Mouse (Mus musculus): ENCODE measurements around the gene Dnah11. TPM values are rescaled to one million over a fixed set of nuclear protein-coding genes. Genes with fewer than 3 reads are reported as not detected.

Gene Dnah11
- polyA plus RNA-seq, 1 experiment = not detected

DNA sequence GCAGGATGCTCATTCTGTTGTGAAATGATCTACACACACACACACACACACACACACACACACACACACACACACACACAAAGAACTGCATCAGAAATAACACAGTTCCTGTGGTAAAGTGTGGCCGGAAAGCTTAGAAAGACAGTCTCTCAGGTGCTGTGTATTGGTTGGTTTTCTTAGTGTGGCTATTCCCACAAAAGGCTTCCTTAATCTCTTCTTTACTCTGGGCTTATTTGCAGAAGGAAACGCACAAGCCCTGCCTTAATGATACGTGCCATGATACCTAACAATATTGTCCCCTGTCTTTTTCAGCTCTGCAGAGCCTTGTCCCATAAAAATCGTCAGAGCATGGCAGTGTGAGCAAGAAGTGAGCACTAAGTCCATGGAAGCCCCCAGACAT, 130.1 kb downstream of the Dnah11 start:
- TF ChIP-seq CTCF (IDR thresholded peaks at IDR 0.05; ENCODE audit: low read depth, low read length) (no peak), POLR2A (IDR thresholded peaks at IDR 0.05; ENCODE audit: borderline replicate concordance, low read depth, low read length) (no peak)
- Histone ChIP-seq H3K27ac (ENCODE audit: insufficient read depth, low read depth, low read length) (no peak overlapping the region), H3K4me1 (ENCODE audit: control insufficient read depth, insufficient read depth, low read length) (no peaks in the 10 kb centered on the region), H3K4me3 (ENCODE audit: insufficient read depth, low read length) (no peak overlapping the region)

DNA sequence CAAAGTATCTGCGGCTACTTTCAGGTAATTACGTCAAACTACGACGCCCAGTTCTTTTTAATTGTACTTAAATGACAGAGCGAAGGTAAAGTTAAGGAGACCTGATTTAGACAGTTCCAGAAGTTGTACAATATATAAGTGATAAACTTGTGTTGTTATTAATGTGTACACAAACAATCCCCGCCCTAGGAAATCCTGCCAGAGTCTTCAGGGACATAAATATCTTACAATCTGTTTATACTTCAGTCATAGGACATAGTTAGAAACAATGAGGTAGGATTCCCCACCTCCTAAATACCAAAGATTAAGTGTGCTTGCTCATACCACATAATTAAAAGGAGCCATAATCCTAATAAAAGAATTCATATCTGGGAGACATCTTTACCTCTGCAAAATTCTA, 136.5 kb downstream of the Dnah11 start:
- Histone ChIP-seq H3K4me3 (ENCODE audit: insufficient read depth, low read length) (no peak overlapping the region), H3K4me1 (ENCODE audit: control insufficient read depth, insufficient read depth, low read length) (no peaks in the 10 kb centered on the region), H3K27ac (ENCODE audit: insufficient read depth, low read depth, low read length) (no peak overlapping the region)
- TF ChIP-seq CTCF (IDR thresholded peaks at IDR 0.05; ENCODE audit: low read depth, low read length) = no peak
- no peak for TF ChIP-seq POLR2A (IDR thresholded peaks at IDR 0.05; ENCODE audit: borderline replicate concordance, low read depth, low read length)

DNA sequence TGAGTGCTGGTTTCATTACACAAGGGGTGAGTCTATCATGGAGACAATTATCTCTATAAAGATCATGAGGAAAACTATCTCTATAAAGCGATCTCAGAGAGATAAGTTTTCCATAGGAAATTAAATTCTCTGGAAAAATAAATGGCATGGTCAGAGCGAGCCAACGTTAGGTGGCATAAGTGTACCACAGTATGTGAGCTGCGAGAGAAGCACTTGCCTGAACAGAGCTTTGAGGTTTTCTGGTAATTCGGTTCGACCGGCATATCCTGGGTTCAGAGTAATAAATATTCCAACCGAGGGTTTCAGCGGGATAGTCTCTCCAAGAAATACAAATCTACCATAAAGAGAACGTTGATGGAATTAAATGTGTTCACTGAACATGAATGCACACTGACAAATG, 142.0 kb downstream of the Dnah11 start:
- Histone ChIP-seq H3K27ac (ENCODE audit: insufficient read depth, low read depth, low read length) (no peak overlapping the region), H3K4me1 (ENCODE audit: control insufficient read depth, insufficient read depth, low read length) (no peaks in the 10 kb centered on the region)
- TF ChIP-seq POLR2A (IDR thresholded peaks at IDR 0.05; ENCODE audit: borderline replicate concordance, low read depth, low read length) (no peak), CTCF (IDR thresholded peaks at IDR 0.05; ENCODE audit: low read depth, low read length) (no peak)

DNA sequence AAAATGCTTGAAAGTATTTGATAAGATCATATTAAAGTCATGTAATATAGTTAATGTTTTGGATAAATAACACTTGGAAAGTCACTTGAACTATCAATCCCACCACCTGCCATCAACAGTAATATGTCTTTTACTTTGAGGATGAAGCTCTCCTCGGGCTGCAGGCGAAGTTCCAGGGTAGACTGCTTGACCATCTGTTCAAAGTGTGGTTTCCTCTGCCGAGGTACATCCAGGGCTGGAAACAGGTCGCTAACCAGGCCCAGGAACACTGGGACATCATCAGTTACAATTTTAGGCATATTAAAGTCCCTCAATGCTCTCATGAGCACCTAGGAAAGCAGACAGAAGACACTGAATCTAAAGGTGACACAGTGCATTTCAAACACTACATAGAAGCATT, 153.5 kb downstream of the Dnah11 start:
- no peak overlapping the region for H3K4me3 ChIP-seq (ENCODE audit: insufficient read depth, low read length)
- no peak overlapping the region for H3K27ac ChIP-seq (ENCODE audit: insufficient read depth, low read depth, low read length)
- no peak for TF ChIP-seq POLR2A (IDR thresholded peaks at IDR 0.05; ENCODE audit: borderline replicate concordance, low read depth, low read length)
- TF ChIP-seq CTCF (IDR thresholded peaks at IDR 0.05; ENCODE audit: low read depth, low read length) = no peak
- no peaks in the 10 kb centered on the region for H3K4me1 ChIP-seq (ENCODE audit: control insufficient read depth, insufficient read depth, low read length)

More for the DNA sequence above, 142.0 kb downstream of the Dnah11 start:
- H3K4me3 ChIP-seq (ENCODE audit: insufficient read depth, low read length) = no peak overlapping the region

DNA sequence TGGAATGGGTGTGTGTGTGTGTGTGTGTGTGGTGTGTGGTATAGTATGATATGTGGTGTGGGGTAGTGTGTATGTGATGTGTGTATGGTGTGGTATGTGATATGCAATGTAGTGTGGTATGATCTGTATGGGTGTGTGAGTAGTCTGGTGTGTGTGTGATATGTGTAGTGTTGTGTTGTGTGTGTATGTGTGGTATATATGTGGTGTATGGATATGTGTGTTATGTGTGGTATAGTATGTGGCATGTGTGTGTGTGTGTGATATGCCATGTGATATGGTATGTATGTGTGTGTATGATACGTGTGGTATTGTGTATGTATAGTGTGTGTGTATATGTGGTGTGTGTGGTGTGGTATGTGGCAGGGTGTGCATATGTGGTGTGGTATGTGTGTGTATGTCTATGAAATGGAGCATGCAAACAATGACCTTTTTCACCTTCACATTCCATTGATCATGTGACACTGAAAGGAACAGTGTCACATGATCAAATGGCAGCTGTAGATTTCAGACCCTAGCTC, 155.7 kb downstream of the Dnah11 start:
- Histone ChIP-seq H3K27ac (ENCODE audit: insufficient read depth, low read depth, low read length) (no peak overlapping the region), H3K4me3 (ENCODE audit: insufficient read depth, low read length) (no peak overlapping the region), H3K4me1 (ENCODE audit: control insufficient read depth, insufficient read depth, low read length) (no peaks in the 10 kb centered on the region)
- TF ChIP-seq POLR2A (IDR thresholded peaks at IDR 0.05; ENCODE audit: borderline replicate concordance, low read depth, low read length) (no peak), CTCF (IDR thresholded peaks at IDR 0.05; ENCODE audit: low read depth, low read length) (no peak)

DNA sequence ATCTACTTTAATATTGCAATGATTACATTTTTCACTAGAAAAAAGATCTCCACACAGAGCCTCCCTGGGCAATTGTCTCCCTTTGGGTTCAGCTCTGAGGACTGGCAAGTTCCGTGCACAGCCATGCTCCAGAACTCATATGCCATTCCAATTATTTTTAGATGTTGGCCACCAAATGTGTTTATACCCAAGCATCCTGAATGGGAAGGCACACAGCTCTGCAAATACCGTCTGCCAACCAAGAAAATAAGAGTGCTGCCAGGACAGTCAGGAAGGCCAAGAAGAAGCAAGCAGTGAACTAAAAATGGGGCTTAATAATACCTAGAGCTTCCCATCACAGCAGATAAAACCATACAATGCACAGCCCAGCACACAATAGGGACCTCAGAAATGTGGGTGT, 156.6 kb downstream of the Dnah11 start:
- Histone ChIP-seq H3K4me3 (ENCODE audit: insufficient read depth, low read length) (no peak overlapping the region), H3K27ac (ENCODE audit: insufficient read depth, low read depth, low read length) (no peak overlapping the region), H3K4me1 (ENCODE audit: control insufficient read depth, insufficient read depth, low read length) (no peaks in the 10 kb centered on the region)
- TF ChIP-seq POLR2A (IDR thresholded peaks at IDR 0.05; ENCODE audit: borderline replicate concordance, low read depth, low read length) = no peak
- no peak for TF ChIP-seq CTCF (IDR thresholded peaks at IDR 0.05; ENCODE audit: low read depth, low read length)

DNA sequence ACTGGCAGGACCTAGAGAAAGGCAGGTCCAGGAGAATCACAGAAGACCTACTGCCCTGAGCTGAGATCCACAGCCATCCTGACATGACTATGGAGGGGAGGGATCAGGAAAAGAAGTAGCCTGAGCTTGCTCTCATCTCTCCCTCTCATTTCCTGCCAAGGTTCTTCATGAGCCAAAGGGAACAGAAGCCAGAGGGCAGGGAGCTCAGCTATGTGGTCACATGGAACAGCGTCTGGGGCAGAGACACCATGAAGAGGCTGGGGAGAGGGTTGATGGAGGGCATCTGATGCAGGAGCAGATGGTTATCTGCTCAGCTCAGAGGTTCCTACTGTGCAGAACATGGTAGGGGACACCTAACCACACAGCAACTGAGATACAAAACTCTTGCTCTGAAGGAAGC, 163.9 kb downstream of the Dnah11 start:
- no peak for TF ChIP-seq POLR2A (IDR thresholded peaks at IDR 0.05; ENCODE audit: borderline replicate concordance, low read depth, low read length)
- no peak for TF ChIP-seq CTCF (IDR thresholded peaks at IDR 0.05; ENCODE audit: low read depth, low read length)
- no peak overlapping the region for H3K4me3 ChIP-seq (ENCODE audit: insufficient read depth, low read length)
- H3K4me1 ChIP-seq (ENCODE audit: control insufficient read depth, insufficient read depth, low read length) = no peaks in the 10 kb centered on the region
- H3K27ac ChIP-seq (ENCODE audit: insufficient read depth, low read depth, low read length) = no peak overlapping the region

DNA sequence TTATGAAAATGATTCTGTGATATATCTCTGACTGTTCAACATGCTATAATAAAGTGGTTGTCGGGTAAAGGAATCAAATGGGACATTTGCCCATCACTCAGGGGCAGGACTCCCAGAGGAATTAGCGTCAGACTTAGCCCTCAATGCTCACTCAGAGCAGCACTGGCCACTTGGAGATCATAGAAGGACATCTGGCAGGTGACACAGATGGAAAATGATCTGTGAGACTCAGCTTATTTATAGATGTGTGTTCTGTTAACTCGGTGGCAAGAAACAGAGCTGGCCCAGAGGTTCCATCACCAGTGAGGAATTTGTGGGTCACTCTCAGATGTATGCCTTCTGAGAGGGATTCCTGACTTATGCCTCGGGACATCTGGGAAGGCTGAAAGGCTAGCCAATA, 173.1 kb downstream of the Dnah11 start:
- Histone ChIP-seq H3K4me1 (ENCODE audit: control insufficient read depth, insufficient read depth, low read length) (no peaks in the 10 kb centered on the region), H3K4me3 (ENCODE audit: insufficient read depth, low read length) (no peak overlapping the region), H3K27ac (ENCODE audit: insufficient read depth, low read depth, low read length) (no peak overlapping the region)
- TF ChIP-seq POLR2A (IDR thresholded peaks at IDR 0.05; ENCODE audit: borderline replicate concordance, low read depth, low read length) = no peak
- no peak for TF ChIP-seq CTCF (IDR thresholded peaks at IDR 0.05; ENCODE audit: low read depth, low read length)

DNA sequence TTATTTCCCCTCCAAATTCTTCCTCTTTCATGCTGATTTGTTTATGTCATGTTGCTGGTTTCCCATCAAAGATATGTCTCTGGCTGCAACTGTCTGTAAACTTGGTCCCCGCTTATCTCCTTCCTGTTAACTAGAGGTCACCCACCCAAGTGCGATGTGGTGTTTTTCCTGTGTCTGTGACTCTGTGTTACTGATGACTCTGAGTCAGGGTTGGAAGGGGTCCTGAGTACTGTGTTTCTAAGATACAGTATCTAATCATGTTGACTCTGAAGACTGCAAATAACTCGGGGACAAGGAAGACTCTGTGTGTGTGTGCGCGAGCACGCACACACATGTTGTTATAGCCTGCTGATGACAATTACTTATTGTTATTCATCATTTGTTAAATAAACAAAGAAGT, 179.9 kb downstream of the Dnah11 start:
- TF ChIP-seq POLR2A (IDR thresholded peaks at IDR 0.05; ENCODE audit: borderline replicate concordance, low read depth, low read length) (no peak), CTCF (IDR thresholded peaks at IDR 0.05; ENCODE audit: low read depth, low read length) (no peak)
- H3K4me1 ChIP-seq (ENCODE audit: control insufficient read depth, insufficient read depth, low read length) = no peaks in the 10 kb centered on the region

DNA sequence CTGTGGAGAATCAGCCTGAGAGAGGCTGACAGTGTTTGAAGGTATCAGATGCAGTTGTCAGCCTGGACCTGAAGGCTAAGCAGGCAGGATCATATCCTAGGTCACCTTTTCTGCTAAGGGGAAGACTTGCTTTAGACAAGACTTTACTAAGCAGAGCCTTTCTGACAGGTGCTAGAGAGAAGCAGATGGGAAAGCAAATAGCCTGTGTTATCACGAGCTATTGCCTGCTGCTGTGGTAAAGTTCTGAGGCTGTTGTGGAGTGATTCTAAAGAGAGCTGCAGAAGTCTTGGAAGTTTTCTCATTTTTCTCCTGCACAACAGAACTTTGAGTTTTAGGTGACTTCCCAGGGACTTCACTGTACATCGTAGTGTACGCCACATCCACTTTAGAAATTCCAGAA, 185.0 kb downstream of the Dnah11 start:
- Histone ChIP-seq H3K27ac (ENCODE audit: insufficient read depth, low read depth, low read length) (no peak overlapping the region), H3K4me3 (ENCODE audit: insufficient read depth, low read length) (no peak overlapping the region), H3K4me1 (ENCODE audit: control insufficient read depth, insufficient read depth, low read length) (no peaks in the 10 kb centered on the region)
- TF ChIP-seq CTCF (IDR thresholded peaks at IDR 0.05; ENCODE audit: low read depth, low read length) (no peak), POLR2A (IDR thresholded peaks at IDR 0.05; ENCODE audit: borderline replicate concordance, low read depth, low read length) (no peak)

More for the DNA sequence above, 179.9 kb downstream of the Dnah11 start:
- no peak overlapping the region for H3K27ac ChIP-seq (ENCODE audit: insufficient read depth, low read depth, low read length)
- no peak overlapping the region for H3K4me3 ChIP-seq (ENCODE audit: insufficient read depth, low read length)

DNA sequence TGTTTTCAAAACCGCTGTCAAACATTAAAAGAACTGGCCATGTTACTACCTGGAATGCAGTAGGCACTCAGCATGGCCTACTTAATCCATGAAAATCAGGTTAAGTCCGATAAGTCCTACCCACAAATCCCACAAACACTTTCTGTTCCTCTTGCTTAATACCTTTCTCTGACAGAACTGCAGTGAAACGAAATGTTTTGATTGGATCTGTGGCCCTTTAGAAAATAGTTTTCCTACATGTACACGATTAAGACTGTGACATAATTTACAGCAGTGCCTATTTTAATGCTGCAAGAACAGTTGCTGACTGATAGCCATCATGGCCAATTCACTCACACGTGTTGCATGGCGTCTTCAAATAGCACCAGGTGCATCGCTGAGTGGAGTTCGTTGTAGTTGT, 186.9 kb downstream of the Dnah11 start:
- Histone ChIP-seq H3K4me1 (ENCODE audit: control insufficient read depth, insufficient read depth, low read length) (no peaks in the 10 kb centered on the region), H3K4me3 (ENCODE audit: insufficient read depth, low read length) (no peak overlapping the region)
- TF ChIP-seq CTCF (IDR thresholded peaks at IDR 0.05; ENCODE audit: low read depth, low read length) (no peak), POLR2A (IDR thresholded peaks at IDR 0.05; ENCODE audit: borderline replicate concordance, low read depth, low read length) (no peak)

More for the DNA sequence above, 186.9 kb downstream of the Dnah11 start:
- no peak overlapping the region for H3K27ac ChIP-seq (ENCODE audit: insufficient read depth, low read depth, low read length)

All from bone marrow macrophage, adult 2 months (primary cell).